Mouse (Mus musculus) Muller cell, postnatal 12 days (primary cell): ENCODE measurements around the gene Tmem163.

Source experiments
- DNase-seq: peaks from one replicate; pipeline ENCODE4 v3.0.0-alpha.2; 2015; ENCODE audit errors: inconsistent ontology term

The Tmem163 gene

GRCm38 (mm10) chr1:127651564-127651963, 27.8 kb downstream of the Tmem163 start:
- no peak for DNase-seq

DNA sequence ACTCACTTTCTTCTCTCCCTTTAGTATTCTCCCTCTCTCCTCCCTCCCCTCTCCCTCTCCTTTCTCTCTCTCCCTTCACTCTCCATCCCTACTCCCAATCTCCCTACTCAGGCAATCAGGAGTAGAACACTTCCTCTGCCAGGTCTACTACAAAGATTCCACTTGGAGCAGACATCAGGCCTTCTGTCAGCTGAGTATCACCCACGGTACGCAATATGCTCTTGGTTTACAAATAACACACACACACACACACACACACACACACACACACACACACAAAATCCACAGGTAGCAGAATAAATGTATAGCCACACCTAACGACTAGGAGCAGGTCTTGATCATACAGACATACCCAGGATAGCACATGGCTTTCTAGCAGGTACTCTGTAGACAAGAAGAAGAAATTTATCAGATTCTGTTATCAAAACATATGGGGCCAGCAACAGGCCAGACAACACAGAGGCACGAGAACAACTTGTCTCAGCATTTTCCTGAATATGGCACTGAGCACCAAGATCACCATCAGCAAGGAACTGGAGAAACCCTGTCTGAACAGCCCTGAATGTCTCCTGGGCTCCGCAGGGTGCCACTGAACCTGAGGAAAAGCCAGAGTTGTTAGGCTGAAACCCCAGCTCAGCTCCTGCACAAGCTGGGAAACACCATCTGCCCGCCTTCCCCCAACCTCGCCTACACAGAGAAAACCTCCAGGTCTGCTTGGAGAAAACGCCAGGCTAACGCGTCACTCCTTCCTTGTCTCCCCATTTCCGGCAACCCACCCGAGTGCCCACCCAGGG, 36.2 kb downstream of the Tmem163 start:
- DNase-seq = no peak

DNA sequence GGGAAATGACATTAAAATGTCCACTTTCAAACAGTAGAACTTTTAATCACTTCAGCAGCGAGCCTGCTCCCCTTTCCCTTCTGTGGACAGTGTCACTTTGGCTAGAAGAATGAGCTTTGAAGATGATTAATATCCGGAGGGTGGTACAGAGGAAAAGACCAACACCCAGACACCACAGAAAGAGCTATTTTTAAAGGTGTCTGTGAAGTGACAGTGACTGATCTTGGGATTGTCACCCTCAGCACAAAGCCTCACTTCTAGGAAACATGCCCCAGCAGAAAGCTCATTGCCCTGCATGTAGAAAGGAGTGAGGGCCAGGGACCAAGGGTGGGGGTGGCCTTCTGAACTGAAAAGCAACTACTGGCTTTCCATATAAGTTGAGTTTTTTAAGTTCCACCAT, 41.4 kb downstream of the Tmem163 start:
- DNase-seq = no peak

DNA sequence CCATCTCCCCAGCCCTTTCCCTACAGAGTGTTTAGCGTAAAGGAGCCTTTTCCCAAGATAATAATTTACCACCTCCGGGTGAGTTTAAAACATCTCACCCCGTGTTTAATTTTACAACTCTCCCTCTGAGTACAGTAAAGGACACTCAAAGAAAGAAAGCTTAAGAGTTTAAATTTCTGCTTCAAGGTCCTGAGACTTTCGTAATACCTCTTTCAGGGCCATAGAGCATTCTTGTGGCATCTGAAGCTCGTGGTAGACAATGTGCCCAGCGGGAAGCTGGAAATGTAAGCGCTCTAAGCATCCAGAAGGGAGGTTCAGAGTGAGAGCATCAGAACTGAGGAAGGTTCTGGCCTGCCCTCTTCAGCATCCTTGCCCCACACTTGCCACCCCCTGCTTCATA, 52.2 kb downstream of the Tmem163 start:
- DNase-seq = peak; percentile 72

DNA sequence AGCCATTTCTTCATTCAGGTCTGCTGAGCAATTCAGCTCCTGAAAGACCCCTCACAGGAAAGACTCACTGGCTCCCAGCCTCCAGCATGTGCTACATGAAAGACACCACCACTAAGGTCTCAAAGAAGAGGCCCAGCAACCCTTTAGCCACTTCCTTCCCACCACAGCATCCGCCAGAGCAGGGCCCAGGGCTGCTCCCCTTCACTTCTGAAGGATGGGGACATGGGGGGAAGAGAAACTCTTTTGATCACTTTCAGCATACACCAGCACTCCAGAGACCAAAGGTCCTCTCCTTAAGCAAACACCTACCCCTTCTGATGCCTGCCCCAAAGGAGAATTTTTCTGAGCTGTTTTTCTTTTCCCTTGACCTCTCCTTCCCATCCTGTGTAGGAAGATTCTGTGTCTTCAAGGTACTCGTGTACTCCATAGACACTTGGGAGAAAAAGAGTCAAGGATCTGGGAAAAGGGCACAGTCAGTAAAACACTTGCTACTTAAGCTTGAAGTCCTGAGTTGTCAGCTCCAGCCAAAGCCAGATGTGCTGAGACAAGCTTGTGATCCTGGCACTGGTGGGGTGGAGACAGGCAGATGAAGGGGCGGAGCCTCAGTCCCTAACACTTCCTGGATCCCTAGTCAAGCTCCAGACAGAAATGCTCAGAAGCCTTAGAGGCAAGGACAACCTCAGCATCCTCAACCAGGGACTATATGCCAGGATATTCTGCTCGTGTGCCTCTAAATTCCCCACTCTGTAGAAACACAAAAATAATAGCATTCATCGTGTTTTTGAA, 53.6 kb downstream of the Tmem163 start:
- no peak for DNase-seq

DNA sequence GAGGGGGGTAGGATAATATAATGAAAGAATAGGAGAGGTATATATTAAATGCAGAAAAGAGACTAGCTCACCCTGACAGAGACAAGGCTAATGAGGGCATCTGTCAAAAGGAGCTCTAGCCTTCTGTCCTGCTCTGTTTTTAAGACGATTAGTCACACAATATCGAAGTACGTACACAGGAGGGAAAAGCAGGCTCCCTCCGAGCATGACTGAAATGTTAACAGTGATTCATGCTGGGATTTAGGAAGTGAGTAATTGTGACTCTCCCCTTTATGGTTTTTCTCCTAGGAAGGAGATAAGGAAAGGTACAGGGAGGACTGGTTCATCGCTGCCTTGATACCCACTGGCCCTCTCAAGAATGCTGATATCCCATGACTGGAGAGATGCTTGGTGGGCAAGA, 57.0 kb downstream of the Tmem163 start:
- DNase-seq = no peak

DNA sequence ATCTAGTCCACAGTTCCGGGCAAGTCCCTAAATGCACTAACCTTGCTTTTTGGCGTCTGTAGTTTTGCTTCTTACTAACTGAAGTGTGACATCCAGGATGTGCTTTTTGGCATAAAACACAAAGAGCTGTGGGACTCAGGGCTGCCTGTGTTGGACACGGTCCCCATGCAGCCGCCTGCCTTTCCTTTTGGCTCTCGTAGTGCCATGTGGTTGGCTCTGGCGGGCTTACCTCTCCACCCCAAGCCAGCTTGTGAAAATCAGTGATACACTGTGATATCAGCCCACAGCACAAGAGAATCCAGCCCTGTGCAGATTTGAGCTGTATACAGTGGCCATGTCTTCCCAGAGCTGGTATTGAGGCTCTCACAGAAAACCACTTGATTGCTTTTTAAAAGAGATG, 60.3 kb downstream of the Tmem163 start:
- DNase-seq = no peak

DNA sequence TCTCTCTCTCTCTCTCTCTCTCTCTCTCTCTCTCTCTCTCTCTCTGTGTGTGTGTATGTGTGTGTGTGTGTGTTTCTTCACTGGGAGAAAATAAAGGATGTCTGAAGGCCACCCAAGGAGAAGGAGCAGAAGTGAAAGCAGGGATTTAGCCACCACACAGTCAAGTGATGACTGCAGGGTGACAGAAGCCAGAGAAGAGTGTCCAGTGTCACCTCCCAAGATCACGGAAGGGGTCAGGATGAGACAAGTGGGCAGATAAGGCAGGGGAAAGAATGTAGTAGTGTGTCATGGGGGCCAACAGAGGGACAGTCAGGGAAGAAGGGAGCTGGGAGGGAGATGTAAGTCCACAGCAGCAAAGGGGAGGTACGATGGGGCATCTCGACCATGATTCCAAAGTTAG, 69.0 kb downstream of the Tmem163 start:
- no peak for DNase-seq

GRCm38 (mm10) chr1:127609814-127610213, 69.5 kb downstream of the Tmem163 start:
- no peak for DNase-seq

DNA sequence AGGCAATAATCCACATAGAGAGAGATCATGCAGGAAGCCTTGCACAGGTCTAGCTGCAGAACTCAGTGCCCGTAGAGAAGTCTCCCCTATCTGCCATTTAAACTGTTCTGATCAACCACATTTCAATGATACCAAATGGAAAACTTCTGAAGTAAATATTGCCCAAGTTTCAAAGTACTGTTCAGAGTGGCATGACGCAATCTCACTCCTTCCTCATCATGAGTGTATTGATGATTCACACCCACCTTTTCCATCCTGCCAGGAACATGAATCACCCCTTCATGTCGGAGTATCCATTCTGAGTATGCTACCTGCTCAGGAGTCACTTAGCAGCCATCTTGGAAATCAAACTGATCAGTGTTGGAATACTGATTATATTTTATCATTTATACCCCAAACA, 71.0 kb downstream of the Tmem163 start:
- no peak for DNase-seq

- no peak for DNase-seq
These were observed 75.4 kb downstream of the Tmem163 start for GRCm38 (mm10) chr1:127603697-127604631.

DNA sequence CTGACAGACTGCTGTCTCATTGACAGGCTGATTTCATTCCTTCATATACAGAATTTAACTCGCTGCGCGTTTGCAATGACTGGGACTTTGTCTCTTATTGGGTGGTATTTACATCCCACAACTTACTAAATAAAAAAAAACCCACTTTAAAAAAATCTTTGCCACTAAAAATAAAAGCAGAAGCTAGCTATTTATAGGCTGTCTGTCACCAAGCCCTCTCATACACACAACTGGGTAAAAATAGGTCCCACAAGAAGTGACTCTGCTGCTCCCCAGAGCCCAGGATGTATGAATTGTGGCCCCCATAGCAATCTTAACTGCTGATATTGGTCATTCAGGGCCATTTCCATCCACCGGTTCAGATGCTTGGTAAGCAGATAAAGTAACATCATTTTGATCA, 83.2 kb downstream of the Tmem163 start:
- no peak for DNase-seq

- DNase-seq = no peak
These were observed 83.6 kb downstream of the Tmem163 start for GRCm38 (mm10) chr1:127595735-127596134.

GRCm38 (mm10) chr1:127589542-127589941, 89.8 kb downstream of the Tmem163 start:
- no peak for DNase-seq

GRCm38 (mm10) chr1:127587071-127587470, 92.3 kb downstream of the Tmem163 start:
- DNase-seq = no peak

GRCm38 (mm10) chr1:127586156-127586555, 93.2 kb downstream of the Tmem163 start:
- DNase-seq = no peak

GRCm38 (mm10) chr1:127577981-127578380, 101.4 kb downstream of the Tmem163 start:
- no peak for DNase-seq

GRCm38 (mm10) chr1:127577083-127577482, 102.3 kb downstream of the Tmem163 start:
- DNase-seq = peak; percentile 89

DNA sequence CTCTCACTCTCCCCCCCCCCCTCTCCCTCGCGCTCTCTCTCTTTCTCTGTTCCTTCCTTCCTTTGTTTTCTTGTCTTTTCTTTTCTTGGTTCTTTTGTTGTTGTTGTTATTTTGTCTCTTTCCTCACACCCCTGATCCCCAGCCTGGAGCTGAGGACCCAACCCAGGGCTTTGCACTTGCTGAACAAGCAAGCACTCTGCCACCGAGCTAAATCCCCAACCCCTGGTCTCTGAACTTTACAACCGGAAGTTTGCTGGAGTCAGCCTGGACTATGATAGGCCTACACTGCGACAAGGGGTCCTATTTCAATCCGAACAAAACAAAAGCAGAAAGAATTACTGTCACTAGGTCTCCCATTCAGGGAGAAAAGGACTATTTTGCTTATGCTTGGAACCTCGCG, 102.8 kb downstream of the Tmem163 start:
- no peak for DNase-seq

DNA sequence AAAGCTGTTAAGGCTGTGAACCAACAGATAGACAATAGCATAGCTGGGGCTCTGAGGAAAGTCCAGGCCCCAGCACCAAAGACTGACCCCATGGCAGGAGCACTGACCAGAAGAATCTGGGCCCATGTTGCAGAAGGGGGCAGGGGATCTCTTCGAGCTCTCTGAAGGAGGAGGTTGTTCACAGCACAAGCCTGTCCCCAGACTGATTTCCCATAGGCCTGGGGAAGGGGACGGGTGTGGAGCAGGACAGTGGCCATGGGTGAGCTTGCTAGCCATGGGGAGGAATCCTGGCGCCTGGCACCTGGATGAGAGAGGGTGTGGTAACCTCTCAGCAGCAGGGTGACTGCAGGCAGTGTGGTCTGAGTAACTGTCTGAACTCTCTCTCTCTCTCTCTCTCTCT, 103.2 kb downstream of the Tmem163 start:
- DNase-seq = peak; percentile 13

DNA sequence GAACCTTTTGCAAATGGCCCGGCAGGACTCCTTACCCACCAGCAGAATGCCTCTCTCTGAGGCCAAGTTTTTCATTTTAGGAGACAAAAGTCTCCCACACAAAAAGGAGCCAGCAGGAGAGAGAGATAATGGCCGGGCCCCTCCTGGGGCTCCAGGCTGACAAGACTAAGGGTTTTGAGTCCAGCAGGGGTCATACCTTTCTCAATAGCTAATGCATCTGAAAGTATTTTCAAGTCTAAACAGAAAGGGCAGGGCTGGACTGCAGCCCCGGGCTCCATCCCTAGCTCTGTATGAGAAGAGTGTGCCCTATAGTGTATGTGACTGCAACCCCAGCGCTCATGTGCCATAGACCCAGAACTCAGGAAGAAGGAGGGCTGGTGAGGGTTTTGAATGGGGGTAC, 103.7 kb downstream of the Tmem163 start:
- peak; percentile 71 for DNase-seq

GRCm38 (mm10) chr1:127573186-127573585, 106.2 kb downstream of the Tmem163 start:
- DNase-seq = no peak
